ENCODE assay signal across 19 mouse cellular contexts in the genomic region with DNA sequence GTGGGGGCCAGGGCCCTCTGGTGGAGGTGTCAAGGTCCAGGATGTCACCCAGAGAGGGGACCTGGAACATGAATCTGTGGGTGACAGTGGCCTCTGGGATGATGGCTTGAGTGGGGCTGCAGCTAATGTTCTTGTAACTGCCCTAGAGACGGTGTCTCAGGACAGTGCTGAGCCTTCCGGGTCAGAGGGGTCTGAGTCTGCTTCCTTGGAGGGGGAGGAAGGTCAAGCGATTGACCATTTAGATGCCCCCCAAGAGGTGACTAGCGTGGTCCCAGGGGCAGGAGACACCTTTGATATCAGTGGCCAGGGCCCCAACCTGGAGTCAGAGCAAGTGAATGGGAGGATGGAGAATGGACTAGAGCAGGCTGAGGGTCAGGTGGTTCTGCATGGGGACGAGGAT. TPM values are rescaled to one million over a fixed set of nuclear protein-coding genes. Genes with fewer than 3 reads are reported as not detected.
DNase-seq lines count a peak whose midpoint lies in the region; ATAC-seq lines count a peak whose summit lies in the region.
"Had no signal": no experiment of that assay in that cellular context is flagged by ENCODE, and none has a peak within 500 bp of the region (broad histone marks: within the 10 kb centered on the region; RNA-seq: fewer than 3 reads in every experiment).

No protein-coding gene starts in this region.

- no peaks in the 10 kb centered on the region for H3K9me3 ChIP-seq in forebrain, embryonic 10.5 days
- H3K9me3 ChIP-seq in forebrain, embryonic 15.5 days: no peaks in the 10 kb centered on the region
- H3K9me3 ChIP-seq in hindbrain, embryonic 12.5 days (replicated peaks): no peaks in the 10 kb centered on the region
- no peaks in the 10 kb centered on the region for H3K9me3 ChIP-seq in hindbrain, embryonic 16.5 days (ENCODE audit: control insufficient read depth, low read length)
- no peaks in the 10 kb centered on the region for H3K9me3 ChIP-seq in midbrain, embryonic 12.5 days
- no peaks in the 10 kb centered on the region for H3K9me3 ChIP-seq in midbrain, embryonic 15.5 days
- no peaks in the 10 kb centered on the region for H3K9me3 ChIP-seq in embryonic facial prominence, embryonic 10.5 days
- H3K9me3 ChIP-seq: embryonic facial prominence, embryonic 13.5 days; G1E; heart, embryonic 12.5 days had no signal

- 0 out of 2 replicates have a peak, but pooled peaks cover 5% of the 10 kb centered on the region for H3K27me3 ChIP-seq in forebrain, embryonic 10.5 days (ENCODE audit: poor library complexity, severe bottlenecking)
- no peaks in the 10 kb centered on the region for H3K27me3 ChIP-seq in forebrain, embryonic 15.5 days
- H3K27me3 ChIP-seq in hindbrain, embryonic 12.5 days: no peaks in the 10 kb centered on the region
- no peaks in the 10 kb centered on the region for H3K27me3 ChIP-seq in hindbrain, embryonic 16.5 days (replicated peaks; ENCODE audit: control insufficient read depth, insufficient read depth, low read length)
- H3K27me3 ChIP-seq in midbrain, embryonic 12.5 days: 0 out of 2 replicates have a peak, but pooled peaks cover 6% of the 10 kb centered on the region
- H3K27me3 ChIP-seq in midbrain, embryonic 15.5 days (replicated peaks): no peaks in the 10 kb centered on the region
- H3K27me3 ChIP-seq in embryonic facial prominence, embryonic 10.5 days (replicated peaks; ENCODE audit: low read depth, poor library complexity, severe bottlenecking): 0 out of 2 replicates have a peak, but pooled peaks cover 6% of the 10 kb centered on the region
- H3K27me3 ChIP-seq: embryonic facial prominence, embryonic 13.5 days; heart, embryonic 12.5 days had no signal

- H3K4me3 ChIP-seq in forebrain, embryonic 10.5 days: no peak overlapping the region
- no peak overlapping the region for H3K4me3 ChIP-seq in forebrain, embryonic 15.5 days
- H3K4me3 ChIP-seq in hindbrain, embryonic 12.5 days: no peak overlapping the region
- no peak overlapping the region for H3K4me3 ChIP-seq in hindbrain, embryonic 16.5 days (ENCODE audit: low read length)
- no peak overlapping the region for H3K4me3 ChIP-seq in midbrain, embryonic 12.5 days
- no peak overlapping the region for H3K4me3 ChIP-seq in midbrain, embryonic 15.5 days
- H3K4me3 ChIP-seq in embryonic facial prominence, embryonic 10.5 days: no peak overlapping the region; the same call in 1 of the 2 replicates
- H3K4me3 ChIP-seq: embryonic facial prominence, embryonic 13.5 days; gastrocnemius, adult 2 months; heart, embryonic 12.5 days had no signal

- H3K36me3 ChIP-seq in forebrain, embryonic 10.5 days (replicated peaks): peaks cover 63% of the 10 kb centered on the region
- H3K36me3 ChIP-seq in forebrain, embryonic 15.5 days: no peaks in the 10 kb centered on the region; the same call in 1 of the 2 replicates
- H3K36me3 ChIP-seq in hindbrain, embryonic 12.5 days: peaks cover 26% of the 10 kb centered on the region
- H3K36me3 ChIP-seq in hindbrain, embryonic 16.5 days (ENCODE audit: control insufficient read depth, insufficient read depth, low read length): no peaks in the 10 kb centered on the region
- H3K36me3 ChIP-seq in midbrain, embryonic 12.5 days: peaks cover 40% of the 10 kb centered on the region
- H3K36me3 ChIP-seq in midbrain, embryonic 15.5 days (replicated peaks): no peaks in the 10 kb centered on the region
- H3K36me3 ChIP-seq in embryonic facial prominence, embryonic 10.5 days (replicated peaks): peaks cover 51% of the 10 kb centered on the region
- H3K36me3 ChIP-seq: embryonic facial prominence, embryonic 13.5 days; G1E had no signal

- WGBS in forebrain, embryonic 10.5 days: 85% methylated on average over 5 of the region's 5 CpGs
- 91% methylated on average over 5 of the region's 5 CpGs for WGBS in forebrain, embryonic 15.5 days
- 90% methylated on average over 5 of the region's 5 CpGs for WGBS in hindbrain, embryonic 12.5 days
- 83% methylated on average over 5 of the region's 5 CpGs for WGBS in hindbrain, embryonic 16.5 days
- WGBS in midbrain, embryonic 12.5 days: 85% methylated on average over 5 of the region's 5 CpGs
- 88% methylated on average over 5 of the region's 5 CpGs for WGBS in midbrain, embryonic 15.5 days
- WGBS in embryonic facial prominence, embryonic 10.5 days: 73% methylated on average over 5 of the region's 5 CpGs

- H3K4me1 ChIP-seq in forebrain, embryonic 10.5 days: peaks cover 81% of the 10 kb centered on the region
- peaks cover 37% of the 10 kb centered on the region for H3K4me1 ChIP-seq in forebrain, embryonic 15.5 days
- peaks cover 65% of the 10 kb centered on the region for H3K4me1 ChIP-seq in hindbrain, embryonic 12.5 days
- H3K4me1 ChIP-seq in hindbrain, embryonic 16.5 days (ENCODE audit: control insufficient read depth, insufficient read depth, low read depth, low read length): peaks cover 19% of the 10 kb centered on the region
- H3K4me1 ChIP-seq in midbrain, embryonic 12.5 days: peaks cover 77% of the 10 kb centered on the region
- peaks cover 31% of the 10 kb centered on the region for H3K4me1 ChIP-seq in midbrain, embryonic 15.5 days
- peaks cover 78% of the 10 kb centered on the region for H3K4me1 ChIP-seq in embryonic facial prominence, embryonic 10.5 days

- peak overlapping the region; percentile 89; the same call in 1 of the 2 replicates for H3K27ac ChIP-seq in forebrain, embryonic 10.5 days
- H3K27ac ChIP-seq in forebrain, embryonic 15.5 days (replicated peaks): no peak overlapping the region
- H3K27ac ChIP-seq in hindbrain, embryonic 12.5 days: 0 out of 2 replicates have a peak overlapping the region, but pooled peaks have one; percentile 62
- H3K27ac ChIP-seq in hindbrain, embryonic 16.5 days (ENCODE audit: low read depth, low read length): no peak overlapping the region
- H3K27ac ChIP-seq in midbrain, embryonic 12.5 days (replicated peaks): 0 out of 2 replicates have a peak overlapping the region, but pooled peaks have one; percentile 39
- H3K27ac ChIP-seq in midbrain, embryonic 15.5 days: no peak overlapping the region
- peak overlapping the region; percentile 87; the same call in 1 of the 2 replicates for H3K27ac ChIP-seq in embryonic facial prominence, embryonic 10.5 days (replicated peaks)
- H3K27ac ChIP-seq: embryonic facial prominence, embryonic 13.5 days; gastrocnemius, adult 2 months had no signal

- no peak for ATAC-seq in forebrain, embryonic 15.5 days (replicated peaks)
- no peak for ATAC-seq in hindbrain, embryonic 12.5 days (ENCODE audit: low FRiP score)
- ATAC-seq in hindbrain, embryonic 16.5 days: no peak
- no peak for ATAC-seq in midbrain, embryonic 12.5 days (ENCODE audit: low FRiP score, low read depth)
- ATAC-seq in midbrain, embryonic 15.5 days (replicated peaks): no peak
- ATAC-seq: CD4-positive, CD25-positive, alpha-beta regulatory T cell, adult 4 months had no signal

- no peak overlapping the region for H3K9ac ChIP-seq in forebrain, embryonic 15.5 days (replicated peaks)
- H3K9ac ChIP-seq in hindbrain, embryonic 12.5 days: no peak overlapping the region
- H3K9ac ChIP-seq in hindbrain, embryonic 16.5 days (ENCODE audit: low read depth, low read length): no peak overlapping the region
- H3K9ac ChIP-seq in midbrain, embryonic 12.5 days (replicated peaks): no peak overlapping the region
- H3K9ac ChIP-seq in midbrain, embryonic 15.5 days: no peak overlapping the region
- H3K9ac ChIP-seq: embryonic facial prominence, embryonic 13.5 days; heart, embryonic 12.5 days had no signal

- no peak overlapping the region for H3K4me2 ChIP-seq in forebrain, embryonic 15.5 days (replicated peaks)
- H3K4me2 ChIP-seq in hindbrain, embryonic 12.5 days (replicated peaks): no peak overlapping the region
- no peak overlapping the region for H3K4me2 ChIP-seq in hindbrain, embryonic 16.5 days (ENCODE audit: low read length)
- H3K4me2 ChIP-seq in midbrain, embryonic 12.5 days (replicated peaks): no peak overlapping the region
- H3K4me2 ChIP-seq in midbrain, embryonic 15.5 days: no peak overlapping the region
- H3K4me2 ChIP-seq: embryonic facial prominence, embryonic 13.5 days; heart, embryonic 12.5 days had no signal

- no peak for DNase-seq in forebrain, embryonic 10.5 days (ENCODE audit: extremely low spot score, low spot score)
- no peak for DNase-seq in embryonic facial prominence, embryonic 10.5 days (ENCODE audit: low spot score)
- DNase-seq: adrenal gland, postnatal 14 days; B cell, adult 2 months; cerebellum, adult 11-12 months; cerebellum, adult 9-10 months; cerebellum, postnatal 25 days; gastrocnemius, adult 2 months; gastrocnemius, postnatal 25 days had no signal

RNA-seq across cellular contexts. Expression of a gene that starts 8.6 kb away (rescaled TPM):
- 81.2 and 86.9 TPM in 2 replicates for polyA plus RNA-seq in forebrain, embryonic 10.5 days (2016; fragmentation: Nextera tagmentation; extraction: Ambion mirVana)
- polyA plus RNA-seq in forebrain, embryonic 15.5 days (2015; fragmentation: Nextera tagmentation; extraction: Ambion mirVana): 50.0 and 56.7 TPM in 2 replicates
- 136 and 153 TPM in 2 replicates for polyA plus RNA-seq in hindbrain, embryonic 12.5 days (2016; fragmentation: Nextera tagmentation; extraction: Ambion mirVana)
- 15.6 and 20.2 TPM in 2 replicates for polyA plus RNA-seq in hindbrain, embryonic 16.5 days (2015; fragmentation: Nextera tagmentation; extraction: Ambion mirVana)
- 183 and 196 TPM in 2 replicates for polyA plus RNA-seq in midbrain, embryonic 12.5 days (2016; fragmentation: Nextera tagmentation; extraction: Ambion mirVana)
- polyA plus RNA-seq in midbrain, embryonic 15.5 days (2015; fragmentation: Nextera tagmentation; extraction: Ambion mirVana): 33.0 and 40.7 TPM in 2 replicates
- polyA plus RNA-seq in embryonic facial prominence, embryonic 10.5 days (2016; fragmentation: Nextera tagmentation; extraction: Ambion mirVana): 35.3 and 46.2 TPM in 2 replicates
- polyA plus RNA-seq: CD4-positive, CD25-positive, alpha-beta regulatory T cell, adult 4 months had no signal

RNA-seq across cellular contexts. Expression of a gene that starts 20.5 kb away (rescaled TPM):
- 0.17 TPM in 2 replicates for polyA plus RNA-seq in forebrain, embryonic 10.5 days (2016; fragmentation: Nextera tagmentation; extraction: Ambion mirVana)
- 26.6 and 27.2 TPM in 2 replicates for polyA plus RNA-seq in forebrain, embryonic 15.5 days (2015; fragmentation: Nextera tagmentation; extraction: Ambion mirVana)
- polyA plus RNA-seq in hindbrain, embryonic 12.5 days (2016; fragmentation: Nextera tagmentation; extraction: Ambion mirVana): 1.7 and 1.9 TPM in 2 replicates
- 150 and 186 TPM in 2 replicates for polyA plus RNA-seq in hindbrain, embryonic 16.5 days (2015; fragmentation: Nextera tagmentation; extraction: Ambion mirVana)
- polyA plus RNA-seq in midbrain, embryonic 12.5 days (2016; fragmentation: Nextera tagmentation; extraction: Ambion mirVana): 0.63 and 1.1 TPM in 2 replicates
- 53.4 and 62.8 TPM in 2 replicates for polyA plus RNA-seq in midbrain, embryonic 15.5 days (2015; fragmentation: Nextera tagmentation; extraction: Ambion mirVana)
- 0.32 and 0.41 TPM in 2 replicates for polyA plus RNA-seq in embryonic facial prominence, embryonic 10.5 days (2016; fragmentation: Nextera tagmentation; extraction: Ambion mirVana)
- polyA plus RNA-seq: CD4-positive, CD25-positive, alpha-beta regulatory T cell, adult 4 months; G1E had no signal

RNA-seq across cellular contexts. Expression of a gene that starts 31.0 kb away (rescaled TPM):
- 834 and 866 TPM in 2 replicates for polyA plus RNA-seq in forebrain, embryonic 10.5 days (2016; fragmentation: Nextera tagmentation; extraction: Ambion mirVana)
- 14.9 and 18.4 TPM in 2 replicates for polyA plus RNA-seq in forebrain, embryonic 15.5 days (2015; fragmentation: Nextera tagmentation; extraction: Ambion mirVana)
- 384 and 396 TPM in 2 replicates for polyA plus RNA-seq in hindbrain, embryonic 12.5 days (2016; fragmentation: Nextera tagmentation; extraction: Ambion mirVana)
- polyA plus RNA-seq in hindbrain, embryonic 16.5 days (2015; fragmentation: Nextera tagmentation; extraction: Ambion mirVana): 49.1 and 52.4 TPM in 2 replicates
- 291 and 335 TPM in 2 replicates for polyA plus RNA-seq in midbrain, embryonic 12.5 days (2016; fragmentation: Nextera tagmentation; extraction: Ambion mirVana)
- 44.8 and 52.1 TPM in 2 replicates for polyA plus RNA-seq in midbrain, embryonic 15.5 days (2015; fragmentation: Nextera tagmentation; extraction: Ambion mirVana)
- 686 and 800 TPM in 2 replicates for polyA plus RNA-seq in embryonic facial prominence, embryonic 10.5 days (2016; fragmentation: Nextera tagmentation; extraction: Ambion mirVana)
- polyA plus RNA-seq: CD4-positive, CD25-positive, alpha-beta regulatory T cell, adult 4 months; G1E had no signal

RNA-seq across cellular contexts. Expression of a gene that starts 47.9 kb away (rescaled TPM):
- polyA plus RNA-seq in forebrain, embryonic 10.5 days (2016; fragmentation: Nextera tagmentation; extraction: Ambion mirVana): not detected in 2 replicates
- polyA plus RNA-seq in forebrain, embryonic 15.5 days (2015; fragmentation: Nextera tagmentation; extraction: Ambion mirVana): 0.43 and 0.89 TPM in 2 replicates
- 0.30 and 0.33 TPM in 2 replicates for polyA plus RNA-seq in hindbrain, embryonic 12.5 days (2016; fragmentation: Nextera tagmentation; extraction: Ambion mirVana)
- polyA plus RNA-seq in hindbrain, embryonic 16.5 days (2015; fragmentation: Nextera tagmentation; extraction: Ambion mirVana): 0.30 and 0.66 TPM in 2 replicates
- 0.13 and 0.43 TPM in 2 replicates for polyA plus RNA-seq in midbrain, embryonic 12.5 days (2016; fragmentation: Nextera tagmentation; extraction: Ambion mirVana)
- polyA plus RNA-seq in midbrain, embryonic 15.5 days (2015; fragmentation: Nextera tagmentation; extraction: Ambion mirVana): 0.71 and 0.82 TPM in 2 replicates
- not detected in 2 replicates for polyA plus RNA-seq in embryonic facial prominence, embryonic 10.5 days (2016; fragmentation: Nextera tagmentation; extraction: Ambion mirVana)
- polyA plus RNA-seq: G1E; hindbrain, embryonic 11.5 days had no signal

RNA-seq across cellular contexts. Expression of a gene that starts 49.0 kb away (rescaled TPM):
- polyA plus RNA-seq in forebrain, embryonic 10.5 days (2016; fragmentation: Nextera tagmentation; extraction: Ambion mirVana): 19.1 and 22.8 TPM in 2 replicates
- 20.1 and 20.2 TPM in 2 replicates for polyA plus RNA-seq in forebrain, embryonic 15.5 days (2015; fragmentation: Nextera tagmentation; extraction: Ambion mirVana)
- 22.1 and 22.5 TPM in 2 replicates for polyA plus RNA-seq in hindbrain, embryonic 12.5 days (2016; fragmentation: Nextera tagmentation; extraction: Ambion mirVana)
- polyA plus RNA-seq in hindbrain, embryonic 16.5 days (2015; fragmentation: Nextera tagmentation; extraction: Ambion mirVana): 20.5 and 24.8 TPM in 2 replicates
- polyA plus RNA-seq in midbrain, embryonic 12.5 days (2016; fragmentation: Nextera tagmentation; extraction: Ambion mirVana): 23.5 and 24.2 TPM in 2 replicates
- 23.0 and 23.2 TPM in 2 replicates for polyA plus RNA-seq in midbrain, embryonic 15.5 days (2015; fragmentation: Nextera tagmentation; extraction: Ambion mirVana)
- 20.6 and 21.5 TPM in 2 replicates for polyA plus RNA-seq in embryonic facial prominence, embryonic 10.5 days (2016; fragmentation: Nextera tagmentation; extraction: Ambion mirVana)

Comparison
In these comparisons a context has a peak if more than half of its experiments do, and no peak if none do; other contexts are left out.
1. H3K27ac ChIP-seq: peak in forebrain, embryonic 10.5 days (single experiment), hindbrain, embryonic 12.5 days (single experiment), midbrain, embryonic 12.5 days (single experiment) and embryonic facial prominence, embryonic 10.5 days (single experiment); none in forebrain, embryonic 15.5 days (single experiment), hindbrain, embryonic 16.5 days (single experiment) and midbrain, embryonic 15.5 days (single experiment).